Mouse (Mus musculus) CH12.LX (cell line): ENCODE data around the gene Scd4. TPM values are rescaled to one million over a fixed set of nuclear protein-coding genes. Genes with fewer than 3 reads are reported as not detected.

ENCODE experiments used
- DNase-seq: peaks from one replicate; pipeline ENCODE4 v3.0.0-alpha.2; 2013; ENCODE audit errors: extremely low read depth
- H3K27ac ChIP-seq: 2 replicates; pipeline ENCODE4 v1.5.1; 2012; ENCODE audit warnings: low read depth, mild to moderate bottlenecking, control low read depth, moderate library complexity; ENCODE audit not compliant: insufficient read depth
- H3K27me3 ChIP-seq: replicated peaks from 2 replicates; pipeline ENCODE3; 2012; ENCODE audit warnings: inconsistent platforms
- H3K36me3 ChIP-seq, 2 experiments: replicated peaks in 1 of 2; 2 replicates each; pipeline versions ENCODE3 to v1.6.1; 2012; ENCODE audit warnings: inconsistent platforms in 1 of 2, low read length in 1 of 2, mild to moderate bottlenecking in 1 of 2, mixed read lengths in 1 of 2, moderate library complexity in 1 of 2; ENCODE audit not compliant: control insufficient read depth in 1 of 2, insufficient read depth in 1 of 2
- H3K4me1 ChIP-seq, 2 experiments: 2 replicates each; pipeline ENCODE4 v1.6.1; 2012; ENCODE audit warnings: inconsistent platforms in 1 of 2, moderate library complexity in 1 of 2; ENCODE audit not compliant: insufficient read depth in 2 of 2, control insufficient read depth in 1 of 2
- H3K4me2 ChIP-seq: 2 replicates; pipeline ENCODE4 v1.6.1; 2012; ENCODE audit warnings: low read depth, mild to moderate bottlenecking, control low read depth; ENCODE audit not compliant: poor library complexity, insufficient read depth, severe bottlenecking
- H3K4me3 ChIP-seq, 3 experiments: fragments of 150-350 bp in 1 of 3; sonication (generic) in 1 of 3; replicated peaks in 1 of 3; 2 replicates each; pipeline versions ENCODE3 to v1.5.1; 2011 to 2012; ENCODE audit warnings: low read depth in 2 of 3, low read length in 2 of 3, mild to moderate bottlenecking in 2 of 3, moderate library complexity in 2 of 3, control low read depth in 1 of 3, improper control_type of control experiment in 1 of 3, inconsistent platforms in 1 of 3, mixed read lengths in 1 of 3; ENCODE audit not compliant: poor library complexity in 1 of 3
- H3K79me2 ChIP-seq: replicated peaks from 2 replicates; pipeline ENCODE4 v1.6.1; 2012; ENCODE audit warnings: mild to moderate bottlenecking, moderate library complexity; ENCODE audit not compliant: control insufficient read depth, poor library complexity, insufficient read depth, severe bottlenecking; ENCODE audit errors: extremely low read depth
- H3K9ac ChIP-seq: 2 replicates; pipeline ENCODE4 v1.6.1; 2012; ENCODE audit warnings: low read depth, mild to moderate bottlenecking, control low read depth, moderate library complexity; ENCODE audit not compliant: insufficient read depth
- H3K9me3 ChIP-seq: replicated peaks from 2 replicates; pipeline ENCODE3; 2012; ENCODE audit warnings: low read length, inconsistent platforms, mixed read lengths
- BHLHE40 ChIP-seq: IDR thresholded peaks from 2 replicates; pipeline ENCODE4 v1.6.1; 2011; ENCODE audit warnings: mild to moderate bottlenecking, low read depth, low read length, improper control_type of control experiment
- E2F4 ChIP-seq: IDR thresholded peaks from 2 replicates; pipeline ENCODE4 v1.6.1; 2011; ENCODE audit warnings: low read depth, low read length, improper control_type of control experiment; ENCODE audit not compliant: insufficient replicate concordance
- GABPA ChIP-seq: IDR thresholded peaks from 2 replicates; pipeline ENCODE4 v1.6.1; 2012; ENCODE audit warnings: low read depth, low read length, improper control_type of control experiment, inconsistent platforms; ENCODE audit not compliant: insufficient replicate concordance
- JUN ChIP-seq: IDR thresholded peaks from 2 replicates; pipeline ENCODE4 v1.6.1; 2011; ENCODE audit warnings: low read depth, mild to moderate bottlenecking, low read length, improper control_type of control experiment, moderate library complexity; ENCODE audit not compliant: insufficient read depth
- KAT2A ChIP-seq: IDR thresholded peaks from 2 replicates; pipeline ENCODE4 v1.6.1; 2012; ENCODE audit warnings: low read length, improper control_type of control experiment, inconsistent platforms; ENCODE audit not compliant: insufficient replicate concordance
- NELFE ChIP-seq: IDR thresholded peaks from 2 replicates; pipeline ENCODE4 v1.6.1; 2011; ENCODE audit warnings: low read depth, low read length, improper control_type of control experiment
- POLR2A ChIP-seq: IDR thresholded peaks from 2 replicates; pipeline ENCODE4 v1.6.1; 2011; ENCODE audit warnings: low read depth, mild to moderate bottlenecking, improper control_type of control experiment, low read length
- POLR2AphosphoS2 ChIP-seq: IDR thresholded peaks from 2 replicates; pipeline ENCODE4 v1.6.1; 2011; ENCODE audit warnings: low read depth, low read length, improper control_type of control experiment
- RAD21 ChIP-seq: IDR thresholded peaks from 2 replicates; pipeline ENCODE4 v1.6.1; 2011; ENCODE audit warnings: low read depth, mild to moderate bottlenecking, low read length, improper control_type of control experiment, moderate library complexity
- SIN3A ChIP-seq: IDR thresholded peaks from 2 replicates; pipeline ENCODE4 v1.6.1; 2012; ENCODE audit warnings: low read length, improper control_type of control experiment, inconsistent platforms
- UBTF ChIP-seq: IDR thresholded peaks from 2 replicates; pipeline ENCODE4 v1.6.1; 2012; ENCODE audit warnings: low read depth, mild to moderate bottlenecking, inconsistent platforms, low read length, improper control_type of control experiment, moderate library complexity
- USF1 ChIP-seq: IDR thresholded peaks from 2 replicates; pipeline ENCODE4 v1.6.1; 2014; ENCODE audit warnings: low read depth, mild to moderate bottlenecking, inconsistent platforms, low read length, improper control_type of control experiment
- USF2 ChIP-seq: conservative IDR thresholded peaks from 2 replicates; pipeline ENCODE4 v1.6.1; 2011; ENCODE audit warnings: low read depth, low read length, improper control_type of control experiment
- ZC3H11A ChIP-seq: IDR thresholded peaks from 2 replicates; pipeline ENCODE4 v1.6.1; 2012; ENCODE audit warnings: low read depth, mild to moderate bottlenecking, inconsistent platforms, low read length, improper control_type of control experiment
- ZKSCAN1 ChIP-seq: IDR thresholded peaks from 2 replicates; pipeline ENCODE4 v1.6.1; 2012; ENCODE audit warnings: low read depth, inconsistent platforms, low read length, improper control_type of control experiment, borderline replicate concordance
- dilution Hi-C: fragments of 300-500 bp; cut with MboI; formaldehyde crosslinking; loops from 2 replicates; pipeline ENCODE4 v1.14.3; 2020; ENCODE audit warnings: low sequenced_read_pairs; ENCODE audit not compliant: extremely low pct_unique_long_range_greater_than_20kb, extremely low pct_ligation_motif_present
- in situ Hi-C: fragments of 300-500 bp; cut with MboI; formaldehyde crosslinking; loops from 3 replicates; pipeline ENCODE4 v1.14.3; 2019; ENCODE audit warnings: low sequenced_read_pairs, low pct_ligation_motif_present, low pct_unique_long_range_greater_than_20kb, mixed read lengths
- polyA plus RNA-seq: library from polyadenylated mRNA; unstranded; fragments of >175 nt; gene quantifications from 2 replicates; pipeline ENCODE4 v1.2.1, GENCODE M21; 2012; ENCODE audit warnings: low read depth; ENCODE audit not compliant: insufficient read length
- total RNA-seq, 2 experiments: library from RNA; depleted of rRNA; stranded (reverse); fragments of 300-350 nt in 1 of 2; fragments of >200 nt in 1 of 2; gene quantifications; 2 replicates each; pipeline ENCODE4 v1.2.3; 2012 to 2014

Scd4 gene
- total and polyA plus RNA-seq, 3 experiments: 0.11 TPM; not detected in 2

DNA sequence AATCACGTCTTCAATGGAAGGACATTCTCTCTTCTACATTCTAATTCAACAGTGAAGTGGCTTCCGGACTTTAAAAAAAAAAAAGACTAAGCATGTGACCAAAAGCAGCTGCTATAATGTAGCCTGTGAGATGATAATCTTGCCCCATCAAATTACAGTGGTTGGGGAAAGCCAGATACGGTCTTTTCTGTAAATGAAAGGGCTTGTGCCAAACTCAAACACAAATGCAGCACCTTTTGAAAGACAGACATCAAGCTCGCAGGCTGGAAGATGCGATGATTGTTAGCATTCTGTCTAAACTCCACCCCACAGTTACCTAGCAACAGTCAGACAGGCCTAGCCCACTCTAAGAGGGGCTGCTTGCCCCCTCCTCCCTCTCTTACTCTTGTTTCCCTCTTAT lies 22.1 kb upstream of the Scd4 start:
- no peak overlapping the region for H3K9ac ChIP-seq
- peaks cover 0 to 16% of the 10 kb centered on the region in 2 experiments; a peak in 3 of 4 replicates for H3K4me1 ChIP-seq
- no peak overlapping the region for H3K27ac ChIP-seq
- H3K36me3 ChIP-seq: peaks cover 26 to 35% of the 10 kb centered on the region in 2 experiments
- TF ChIP-seq POLR2A (no peak), BHLHE40 (no peak), SIN3A (no peak), NELFE (no peak), ZC3H11A (no peak), JUN (no peak), RAD21 (no peak), USF1 (no peak), E2F4 (no peak)
- H3K79me2 ChIP-seq: no peaks in the 10 kb centered on the region
- no peaks in the 10 kb centered on the region for H3K9me3 ChIP-seq
- H3K27me3 ChIP-seq: no peaks in the 10 kb centered on the region
- no peak for DNase-seq
- dilution Hi-C loops: no loop called here
- in situ Hi-C loops: no loop called here
- no peak overlapping the region for H3K4me2 ChIP-seq
- no peak overlapping the region for H3K4me3 ChIP-seq

DNA sequence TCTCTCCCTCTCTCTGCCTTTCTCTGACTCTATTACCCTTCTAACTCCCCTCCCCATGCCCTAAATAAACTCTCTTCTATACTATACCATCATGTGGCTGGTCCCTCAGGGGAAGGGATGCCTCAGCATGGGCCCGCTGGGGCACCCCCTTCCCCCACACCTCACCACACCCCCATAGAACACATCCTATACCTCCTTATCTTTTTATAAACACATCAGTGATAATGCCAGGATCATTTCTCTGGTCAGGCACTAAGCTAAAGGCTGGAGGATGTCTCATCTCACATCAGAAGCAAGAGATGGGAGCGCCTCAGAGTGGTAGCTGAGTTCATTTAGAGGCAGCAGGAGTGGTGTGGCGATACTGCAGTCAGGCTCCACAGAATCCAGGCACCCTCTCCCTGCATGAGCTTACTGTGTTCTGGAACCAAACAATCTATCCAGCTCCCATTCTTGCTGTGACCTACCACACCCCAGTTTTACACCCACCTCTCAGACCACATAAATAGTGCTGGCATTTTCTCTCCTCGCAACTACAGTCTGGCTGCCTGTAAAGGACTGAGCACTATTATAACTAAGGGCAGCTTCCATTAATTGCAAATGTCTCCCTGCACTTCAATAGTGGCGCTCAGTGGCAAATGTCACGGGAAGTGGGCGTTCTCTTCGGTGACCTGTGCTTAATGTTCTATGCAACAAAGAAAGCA lies 21.4 kb upstream of the Scd4 start:
- dilution Hi-C loops (no loop called here), in situ Hi-C loops (no loop called here)
- Histone ChIP-seq H3K9ac (no peak overlapping the region), H3K4me2 (no peak overlapping the region), H3K4me3 (no peak overlapping the region), H3K79me2 (no peaks in the 10 kb centered on the region), H3K4me1 (peaks cover 0 to 16% of the 10 kb centered on the region in 2 experiments; a peak in 3 of 4 replicates), H3K27me3 (no peaks in the 10 kb centered on the region), H3K27ac (no peak overlapping the region), H3K9me3 (no peaks in the 10 kb centered on the region), H3K36me3 (peaks cover 20 to 29% of the 10 kb centered on the region in 2 experiments)
- no peak for DNase-seq
- TF ChIP-seq GABPA (no peak), ZKSCAN1 (no peak), JUN (no peak), POLR2AphosphoS2 (no peak), KAT2A (no peak), UBTF (no peak), USF2 (no peak)
